Mouse (Mus musculus): Measurements from ENCODE around the gene Dbr1. TPM values are rescaled to one million over a fixed set of nuclear protein-coding genes. Genes with fewer than 3 reads are reported as not detected.

Gene Dbr1
- total and polyA plus RNA-seq, 2 experiments from 2014 or later: 31.0 to 31.7 TPM

- H3K27me3 ChIP-seq (ENCODE audit: insufficient read depth, low read length): no peaks in the 10 kb centered on the region
- TF ChIP-seq CTCF (IDR thresholded peaks at IDR 0.05; ENCODE audit: low read depth): no peak
- no peak for DNase-seq
- H3K27ac ChIP-seq (ENCODE audit: low read depth, low read length): no peak overlapping the region
- no peaks in the 10 kb centered on the region for H3K36me3 ChIP-seq (ENCODE audit: insufficient read depth)
- H3K9ac ChIP-seq: no peak overlapping the region
- WGBS: 91% methylated on average over 8 of the region's 8 CpGs
- no peak for ATAC-seq
- H3K4me3 ChIP-seq (ENCODE audit: low read depth, low read length): no peak overlapping the region
- H3K9me3 ChIP-seq (ENCODE audit: low read length): no peaks in the 10 kb centered on the region
- no peak overlapping the region for H3K4me2 ChIP-seq (ENCODE audit: low read depth)
- H3K4me1 ChIP-seq (ENCODE audit: insufficient read depth): no peaks in the 10 kb centered on the region
Measured at GRCm38 (mm10) chr9:99619688-99620087, 44.1 kb downstream of the Dbr1 start.

GRCm38 (mm10) chr9:99620196-99620595 lies 44.6 kb downstream of the Dbr1 start:
- no peak overlapping the region for H3K4me2 ChIP-seq (ENCODE audit: low read depth)
- no peak for DNase-seq
- WGBS: 96% methylated on average over 11 of the region's 11 CpGs
- no peak for ATAC-seq
- H3K4me3 ChIP-seq (ENCODE audit: low read depth, low read length): no peak overlapping the region
- H3K9ac ChIP-seq: no peak overlapping the region
- H3K27ac ChIP-seq (ENCODE audit: low read depth, low read length): no peak overlapping the region
- H3K27me3 ChIP-seq (ENCODE audit: insufficient read depth, low read length): no peaks in the 10 kb centered on the region
- TF ChIP-seq CTCF (IDR thresholded peaks at IDR 0.05; ENCODE audit: low read depth): no peak
- no peaks in the 10 kb centered on the region for H3K4me1 ChIP-seq (ENCODE audit: insufficient read depth)
- H3K9me3 ChIP-seq (ENCODE audit: low read length): no peaks in the 10 kb centered on the region
- no peaks in the 10 kb centered on the region for H3K36me3 ChIP-seq (ENCODE audit: insufficient read depth)

- WGBS: 89% methylated on average over 1 of the region's 1 CpGs
- Histone ChIP-seq H3K9ac (no peak overlapping the region), H3K4me2 (ENCODE audit: low read depth) (no peak overlapping the region), H3K27ac (ENCODE audit: low read depth, low read length) (no peak overlapping the region), H3K9me3 (ENCODE audit: low read length) (no peaks in the 10 kb centered on the region), H3K36me3 (ENCODE audit: insufficient read depth) (no peaks in the 10 kb centered on the region), H3K27me3 (ENCODE audit: insufficient read depth, low read length) (no peaks in the 10 kb centered on the region), H3K4me1 (ENCODE audit: insufficient read depth) (no peaks in the 10 kb centered on the region), H3K4me3 (ENCODE audit: low read depth, low read length) (no peak overlapping the region)
- ATAC-seq: no peak
- no peak for DNase-seq
- TF ChIP-seq CTCF (IDR thresholded peaks at IDR 0.05; ENCODE audit: low read depth): no peak
Measured at GRCm38 (mm10) chr9:99622034-99622433, 46.4 kb downstream of the Dbr1 start.

- WGBS: 37% methylated on average over 2 of the region's 2 CpGs
- no peak overlapping the region for H3K4me2 ChIP-seq (ENCODE audit: low read depth)
Measured at GRCm38 (mm10) chr9:99622966-99623365, 47.4 kb downstream of the Dbr1 start.

GRCm38 (mm10) chr9:99624117-99624516 lies 48.5 kb downstream of the Dbr1 start:
- DNase-seq: no peak
- H3K27me3 ChIP-seq (ENCODE audit: insufficient read depth, low read length): no peaks in the 10 kb centered on the region
- no peak for ATAC-seq
- H3K4me2 ChIP-seq (ENCODE audit: low read depth): no peak overlapping the region
- H3K36me3 ChIP-seq (ENCODE audit: insufficient read depth): no peaks in the 10 kb centered on the region
- H3K4me3 ChIP-seq (ENCODE audit: low read depth, low read length): no peak overlapping the region
- H3K4me1 ChIP-seq (ENCODE audit: insufficient read depth): no peaks in the 10 kb centered on the region
- no peaks in the 10 kb centered on the region for H3K9me3 ChIP-seq (ENCODE audit: low read length)
- H3K27ac ChIP-seq (ENCODE audit: low read depth, low read length): no peak overlapping the region
- 77% methylated on average over 6 of the region's 6 CpGs for WGBS
- H3K9ac ChIP-seq: no peak overlapping the region
- no peak for TF ChIP-seq CTCF (IDR thresholded peaks at IDR 0.05; ENCODE audit: low read depth)

More at GRCm38 (mm10) chr9:99622966-99623365, 47.4 kb downstream of the Dbr1 start:
- DNase-seq (no peak), ATAC-seq (no peak)
- H3K9ac ChIP-seq: no peak overlapping the region
- H3K4me3 ChIP-seq (ENCODE audit: low read depth, low read length): no peak overlapping the region
- H3K36me3 ChIP-seq (ENCODE audit: insufficient read depth): no peaks in the 10 kb centered on the region
- H3K4me1 ChIP-seq (ENCODE audit: insufficient read depth): no peaks in the 10 kb centered on the region
- no peak for TF ChIP-seq CTCF (IDR thresholded peaks at IDR 0.05; ENCODE audit: low read depth)
- H3K27me3 ChIP-seq (ENCODE audit: insufficient read depth, low read length): no peaks in the 10 kb centered on the region
- H3K27ac ChIP-seq (ENCODE audit: low read depth, low read length): no peak overlapping the region
- no peaks in the 10 kb centered on the region for H3K9me3 ChIP-seq (ENCODE audit: low read length)

- ATAC-seq: no peak
- no peak overlapping the region for H3K4me3 ChIP-seq (ENCODE audit: low read depth, low read length)
Measured at GRCm38 (mm10) chr9:99628581-99628980, 53.0 kb downstream of the Dbr1 start.

GRCm38 (mm10) chr9:99629281-99630011 lies 53.8 kb downstream of the Dbr1 start, which contains the start of gene Dzip1l:
Gene Dzip1l, plus strand, starts transcription at chr9:99629496.
- Histone ChIP-seq H3K27ac (ENCODE audit: low read depth, low read length) (peak within 1 kb of the TSS; percentile 89), H3K4me3 (ENCODE audit: low read depth, low read length) (peak within 1 kb of the TSS; percentile 62), H3K9ac (peak within 1 kb of the TSS; percentile 76), H3K9me3 (ENCODE audit: low read length) (no peaks in the 10 kb centered on the region), H3K4me2 (ENCODE audit: low read depth) (peak within 1 kb of the TSS; percentile 76), H3K27me3 (ENCODE audit: insufficient read depth, low read length) (no peaks in the 10 kb centered on the region), H3K4me1 (ENCODE audit: insufficient read depth) (no peaks in the 10 kb centered on the region), H3K36me3 (ENCODE audit: insufficient read depth) (no peaks in the 10 kb centered on the region; the same call in 1 of the 2 replicates)
- ATAC-seq (peak; percentile 94), DNase-seq (peak; percentile 86)
- WGBS: 2% methylated on average over 44 of the region's 44 CpGs
- TF ChIP-seq CTCF (IDR thresholded peaks at IDR 0.05; ENCODE audit: low read depth): no peak

More at GRCm38 (mm10) chr9:99628581-99628980, 53.0 kb downstream of the Dbr1 start:
- H3K27ac ChIP-seq (ENCODE audit: low read depth, low read length): peak overlapping the region; percentile 89; the same call in 1 of the 2 replicates
- H3K27me3 ChIP-seq (ENCODE audit: insufficient read depth, low read length): no peaks in the 10 kb centered on the region
- H3K9me3 ChIP-seq (ENCODE audit: low read length): no peaks in the 10 kb centered on the region
- 52% methylated on average over 4 of the region's 4 CpGs for WGBS
- H3K36me3 ChIP-seq (ENCODE audit: insufficient read depth): no peaks in the 10 kb centered on the region
- H3K4me2 ChIP-seq (ENCODE audit: low read depth): peak overlapping the region; percentile 76
- no peak for TF ChIP-seq CTCF (IDR thresholded peaks at IDR 0.05; ENCODE audit: low read depth)
- DNase-seq: no peak
- no peaks in the 10 kb centered on the region for H3K4me1 ChIP-seq (ENCODE audit: insufficient read depth)
- H3K9ac ChIP-seq: no peak overlapping the region
